Mouse (Mus musculus): ENCODE data around the gene Slc25a19.

Slc25a19 gene

GRCm38 (mm10) chr11:115595209-115595608, 32.9 kb downstream of the Slc25a19 start:
- DNase-seq, result no peak

GRCm38 (mm10) chr11:115590526-115591075, 37.5 kb downstream of the Slc25a19 start:
- no peak for DNase-seq

GRCm38 (mm10) chr11:115587984-115588383, 40.1 kb downstream of the Slc25a19 start:
- no peak for DNase-seq

- no peak for DNase-seq
These were observed 41.7 kb downstream of the Slc25a19 start for GRCm38 (mm10) chr11:115586403-115586802.

- DNase-seq, result no peak
These were observed 42.5 kb downstream of the Slc25a19 start for GRCm38 (mm10) chr11:115585573-115586100.

- DNase-seq, result no peak
These were observed 43.6 kb downstream of the Slc25a19 start for GRCm38 (mm10) chr11:115584376-115585073.

GRCm38 (mm10) chr11:115582913-115583606, 45.0 kb downstream of the Slc25a19 start:
- DNase-seq, result no peak

- no peak for DNase-seq
These were observed 49.0 kb downstream of the Slc25a19 start for GRCm38 (mm10) chr11:115579080-115579479.

- DNase-seq, result no peak
These were observed 63.1 kb downstream of the Slc25a19 start for GRCm38 (mm10) chr11:115564961-115565360.

Measured in thymus, adult 18-20 months (tissue).